Mouse (Mus musculus) forebrain, embryonic 15.5 days (tissue): Measurements from ENCODE around the gene Trim44. TPM values are rescaled to one million over a fixed set of nuclear protein-coding genes. Genes with fewer than 3 reads are reported as not detected.

ENCODE experiments used
- ATAC-seq: fragments of 200-750 bp; cut with Nextera tagmentation; replicated peaks from 2 replicates; pipeline ENCODE4 v1.8.0; 2017; ENCODE audit warnings: mild to moderate bottlenecking, moderate TSS enrichment, moderate library complexity
- H3K27ac ChIP-seq: fragments of 300-500 bp; sonication (generic); replicated peaks from 2 replicates; pipeline ENCODE4 v1.5.1; 2015; ENCODE audit warnings: mild to moderate bottlenecking, inconsistent platforms
- H3K27me3 ChIP-seq: fragments of 300-500 bp; sonication (generic); 2 replicates; pipeline ENCODE4 v1.6.1; 2015; ENCODE audit warnings: inconsistent platforms
- H3K36me3 ChIP-seq: fragments of 300-500 bp; sonication (generic); 2 replicates; pipeline ENCODE4 v1.6.1; 2015; ENCODE audit warnings: mild to moderate bottlenecking, inconsistent platforms
- H3K4me1 ChIP-seq: fragments of 300-500 bp; sonication (generic); 2 replicates; pipeline ENCODE4 v1.6.1; 2015; ENCODE audit warnings: inconsistent platforms
- H3K4me2 ChIP-seq: fragments of 300-500 bp; sonication (generic); replicated peaks from 2 replicates; pipeline ENCODE4 v1.6.1; 2015; ENCODE audit warnings: mild to moderate bottlenecking, inconsistent platforms
- H3K4me3 ChIP-seq: fragments of 300-500 bp; sonication (generic); 2 replicates; pipeline ENCODE4 v1.5.1; 2015; ENCODE audit warnings: mild to moderate bottlenecking, inconsistent platforms
- H3K9ac ChIP-seq: fragments of 300-500 bp; sonication (generic); replicated peaks from 2 replicates; pipeline ENCODE4 v1.6.1; 2015; ENCODE audit warnings: mild to moderate bottlenecking, inconsistent platforms
- H3K9me3 ChIP-seq: fragments of 300-500 bp; sonication (generic); 2 replicates; pipeline ENCODE4 v1.6.1; 2016; ENCODE audit warnings: inconsistent platforms
- WGBS: fragments of 180-500 bp; shearing (Covaris S2); methylation state at CpG from one replicate; pipeline ENCODE4 v1.1.7; 2015; ENCODE audit warnings: mixed read lengths; 5-methylcytosine and 5-hydroxymethylcytosine counted together
- polyA plus RNA-seq: library from polyadenylated mRNA; unstranded; fragments of >200 nt; fragmentation: Nextera tagmentation; extraction: Ambion mirVana; gene quantifications from 2 replicates; pipeline ENCODE4 v1.2.1, GENCODE M21; 2015

The Trim44 gene
- polyA plus RNA-seq, 1 experiment from 2014 or later = 57.1 TPM

DNA sequence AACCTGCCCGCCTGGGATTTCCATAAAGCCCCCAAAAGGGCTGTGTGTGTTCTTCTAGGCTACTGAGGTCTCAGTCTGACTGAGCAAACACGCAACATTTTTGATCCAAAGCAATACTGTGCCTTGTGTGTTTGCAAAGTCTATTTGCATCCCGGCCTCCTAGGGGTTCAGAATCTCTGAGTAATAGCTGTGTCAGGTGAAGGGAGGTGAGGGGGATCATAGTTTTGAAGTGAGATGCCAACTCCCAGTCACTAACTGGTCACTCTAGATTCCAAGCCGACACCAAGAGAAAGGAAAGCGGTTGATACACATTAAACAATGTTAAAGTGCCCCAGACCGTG, 6.3 kb downstream of the Trim44 start:
- no peaks in the 10 kb centered on the region for H3K27me3 ChIP-seq
- H3K4me1 ChIP-seq = peaks cover 35% of the 10 kb centered on the region
- peak overlapping the region; percentile 94 for H3K27ac ChIP-seq
- no peak for ATAC-seq
- H3K9me3 ChIP-seq = no peaks in the 10 kb centered on the region
- H3K4me3 ChIP-seq = peak overlapping the region; percentile 80
- no peaks in the 10 kb centered on the region for H3K36me3 ChIP-seq
- H3K4me2 ChIP-seq = peak overlapping the region; percentile 88
- WGBS = 20% methylated on average over 6 of the region's 6 CpGs
- peak overlapping the region; percentile 79 for H3K9ac ChIP-seq

DNA sequence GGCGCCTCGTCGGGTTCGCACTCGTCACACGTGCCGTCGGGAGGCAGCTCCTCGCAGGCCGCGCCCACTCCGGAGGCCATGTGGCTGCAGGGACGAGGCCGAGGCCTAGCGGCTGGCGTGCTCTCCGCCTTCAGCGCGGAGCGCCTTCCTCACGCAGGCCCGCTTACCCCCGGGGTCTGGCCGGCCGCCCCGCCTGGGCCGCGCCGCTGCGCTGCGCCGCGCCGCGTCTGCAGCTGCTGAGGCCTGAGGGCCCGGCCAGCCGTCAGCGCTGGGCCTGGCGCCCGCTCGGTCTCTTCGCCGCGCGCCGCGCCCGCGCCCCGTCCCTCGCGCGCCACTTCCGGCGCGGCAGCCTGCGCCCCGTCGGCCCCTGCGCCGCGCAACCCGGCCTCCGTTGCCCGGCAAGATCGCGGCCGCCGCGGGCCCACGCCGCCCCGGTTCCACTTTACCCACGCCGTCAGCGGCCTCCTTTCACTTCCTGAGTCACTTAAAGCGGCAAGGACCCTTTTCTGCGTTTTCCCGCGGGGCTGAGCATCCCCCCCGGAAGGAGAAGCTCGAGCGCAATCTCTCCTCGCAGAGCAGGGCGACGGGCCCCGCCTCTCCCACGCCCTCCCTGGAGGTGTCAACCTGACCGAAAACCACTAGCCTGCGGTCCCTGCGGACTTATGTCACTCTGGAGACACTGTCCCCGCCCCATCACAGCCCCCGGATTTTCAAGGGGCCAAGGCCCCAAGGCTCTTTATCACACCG, 6.8 kb downstream of the Trim44 start:
- no peaks in the 10 kb centered on the region for H3K27me3 ChIP-seq

DNA sequence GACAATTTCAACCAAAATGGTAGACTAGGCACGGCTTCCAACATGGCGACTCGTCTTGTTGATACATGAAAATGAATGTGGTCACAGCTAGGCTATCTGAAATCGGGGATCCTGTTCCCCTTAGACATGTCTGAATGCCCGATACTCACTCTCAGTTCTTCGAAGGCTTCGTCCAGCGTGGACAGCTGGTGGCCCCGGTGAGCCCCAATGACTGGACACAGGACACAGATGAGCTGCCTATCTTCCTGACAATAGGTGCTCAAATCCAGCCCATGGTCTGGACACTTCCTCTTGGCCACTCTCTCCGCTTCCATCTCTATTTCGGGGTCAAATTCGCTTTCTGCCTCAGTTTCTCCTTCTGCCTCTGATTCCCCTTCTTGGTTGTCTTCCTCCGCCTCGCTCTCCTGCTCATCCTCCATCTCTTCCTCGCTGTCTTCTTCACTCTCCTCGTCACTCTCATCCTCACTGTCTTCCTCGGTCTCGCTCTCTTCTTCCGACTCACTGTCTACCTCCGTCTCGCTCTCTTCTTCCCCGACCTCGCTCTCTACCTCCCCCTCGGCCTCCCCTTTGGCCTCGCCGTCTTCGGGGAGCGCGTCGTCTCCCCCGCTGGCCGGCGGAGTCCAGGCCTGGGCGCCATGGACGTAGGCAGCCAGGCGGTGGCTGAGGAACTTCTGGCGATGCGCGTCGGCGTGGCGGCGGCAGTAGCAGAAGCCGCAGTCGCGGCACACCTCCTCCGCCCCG, 7.6 kb downstream of the Trim44 start:
- H3K36me3 ChIP-seq = no peaks in the 10 kb centered on the region
- WGBS = 40% methylated on average over 48 of the region's 48 CpGs
- ATAC-seq = no peak

More for the DNA sequence above, 6.8 kb downstream of the Trim44 start:
- H3K4me3 ChIP-seq = peak overlapping the region; percentile 80
- H3K4me2 ChIP-seq = peak overlapping the region; percentile 88
- ATAC-seq = peak; percentile 91
- H3K36me3 ChIP-seq = no peaks in the 10 kb centered on the region
- H3K9ac ChIP-seq = peak overlapping the region; percentile 79
- H3K4me1 ChIP-seq = peaks cover 30% of the 10 kb centered on the region
- H3K27ac ChIP-seq = peak overlapping the region; percentile 94
- WGBS = under 1% methylated on average over 94 of the region's 94 CpGs
- H3K9me3 ChIP-seq = no peaks in the 10 kb centered on the region

DNA sequence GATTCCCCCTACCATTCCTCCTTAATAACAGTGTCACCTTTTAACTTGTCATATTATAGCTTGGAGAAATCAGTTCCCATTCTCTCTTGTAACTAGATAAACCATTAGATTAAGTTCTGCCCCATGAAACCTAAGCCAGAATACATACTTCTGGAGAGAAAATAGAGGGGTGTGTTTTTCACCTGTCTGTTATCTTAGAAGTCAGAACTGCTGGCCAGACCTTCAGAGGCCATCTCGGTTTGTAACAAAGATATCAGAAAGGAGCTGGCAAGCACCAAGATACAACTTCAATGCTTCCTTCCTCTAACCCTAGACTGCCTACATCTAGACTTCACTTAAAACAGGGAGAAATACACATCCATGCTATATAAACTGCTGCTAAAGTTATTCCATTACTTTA, 11.1 kb downstream of the Trim44 start:
- Histone ChIP-seq H3K27ac (no peak overlapping the region), H3K9ac (no peak overlapping the region), H3K27me3 (no peaks in the 10 kb centered on the region), H3K9me3 (no peaks in the 10 kb centered on the region), H3K4me3 (no peak overlapping the region), H3K4me2 (no peak overlapping the region), H3K4me1 (peaks cover 30% of the 10 kb centered on the region), H3K36me3 (no peaks in the 10 kb centered on the region)
- 94% methylated on average over 1 of the region's 1 CpGs for whole genome bisulfite sequencing
- ATAC-seq = no peak

More for the DNA sequence above, 7.6 kb downstream of the Trim44 start:
- Histone ChIP-seq H3K9me3 (no peaks in the 10 kb centered on the region), H3K4me1 (peaks cover 30% of the 10 kb centered on the region), H3K4me2 (peak overlapping the region; percentile 88), H3K27ac (peak overlapping the region; percentile 94), H3K27me3 (no peaks in the 10 kb centered on the region), H3K4me3 (peak overlapping the region; percentile 80), H3K9ac (peak overlapping the region; percentile 79)

DNA sequence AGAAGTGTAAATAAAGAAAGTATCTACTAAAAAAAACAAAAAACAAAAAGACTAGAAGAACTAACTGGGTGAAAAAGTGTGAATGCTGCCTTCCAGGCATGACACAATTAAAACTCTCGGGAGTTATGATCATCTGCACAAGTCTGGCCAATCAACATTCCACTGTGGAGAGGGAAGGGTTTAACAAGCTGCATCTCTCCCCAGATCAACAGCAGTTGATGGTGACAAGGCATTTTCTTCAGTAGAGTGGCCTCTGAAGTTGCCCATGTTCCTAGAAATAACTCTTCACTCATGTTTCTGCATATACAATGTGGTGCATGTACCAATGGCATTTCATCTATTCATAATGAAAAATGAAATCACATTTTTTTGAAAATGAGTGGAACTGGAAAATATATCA, 14.2 kb downstream of the Trim44 start:
- 89% methylated on average over 1 of the region's 1 CpGs for WGBS
- H3K4me1 ChIP-seq = peaks cover 10% of the 10 kb centered on the region
- no peak overlapping the region for H3K4me3 ChIP-seq
- no peaks in the 10 kb centered on the region for H3K9me3 ChIP-seq
- no peak for ATAC-seq
- H3K4me2 ChIP-seq = no peak overlapping the region
- no peak overlapping the region for H3K27ac ChIP-seq
- no peak overlapping the region for H3K9ac ChIP-seq
- no peaks in the 10 kb centered on the region for H3K27me3 ChIP-seq
- H3K36me3 ChIP-seq = no peaks in the 10 kb centered on the region

DNA sequence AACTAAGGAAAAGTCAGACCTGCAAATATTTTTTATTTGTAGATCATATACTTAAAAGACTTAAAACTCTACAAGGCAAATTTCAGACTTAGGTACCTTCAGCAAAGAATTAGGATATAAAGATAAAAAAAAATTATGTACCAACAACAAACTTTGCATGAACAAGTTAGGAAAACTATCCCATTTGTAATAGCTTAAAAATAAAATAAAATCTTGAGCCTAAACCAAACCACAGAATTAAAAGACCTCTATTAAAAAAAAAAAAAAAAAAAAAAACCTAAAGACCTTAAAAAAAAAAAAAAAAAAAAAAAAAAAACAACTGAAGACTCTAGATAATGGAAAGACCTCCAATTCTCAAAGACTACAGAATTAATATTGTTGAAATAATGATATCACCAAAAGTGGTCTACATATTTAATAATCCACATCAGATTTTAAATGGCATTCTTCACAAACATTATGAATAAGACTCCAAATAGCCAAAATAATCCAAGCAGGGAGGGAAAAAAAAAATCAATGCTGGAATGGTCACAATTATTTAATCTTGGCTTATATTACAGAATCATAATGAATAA, 22.2 kb downstream of the Trim44 start:
- Histone ChIP-seq H3K27ac (no peak overlapping the region), H3K27me3 (no peaks in the 10 kb centered on the region), H3K4me1 (peaks cover 12% of the 10 kb centered on the region), H3K9me3 (no peaks in the 10 kb centered on the region; the same call in 1 of the 2 replicates), H3K4me3 (no peak overlapping the region), H3K36me3 (0 out of 2 replicates have a peak, but pooled peaks cover 3% of the 10 kb centered on the region), H3K9ac (no peak overlapping the region), H3K4me2 (no peak overlapping the region)
- ATAC-seq = no peak

GRCm38 (mm10) chr2:102384496-102384895, 23.1 kb downstream of the Trim44 start:
- Histone ChIP-seq H3K4me3 (no peak overlapping the region), H3K36me3 (0 out of 2 replicates have a peak, but pooled peaks cover 4% of the 10 kb centered on the region), H3K27ac (no peak overlapping the region), H3K4me2 (no peak overlapping the region), H3K9ac (no peak overlapping the region), H3K4me1 (peaks cover 12% of the 10 kb centered on the region), H3K27me3 (no peaks in the 10 kb centered on the region), H3K9me3 (no peaks in the 10 kb centered on the region; the same call in 1 of the 2 replicates)
- ATAC-seq = no peak
- 38% methylated on average over 1 of the region's 1 CpGs for WGBS

DNA sequence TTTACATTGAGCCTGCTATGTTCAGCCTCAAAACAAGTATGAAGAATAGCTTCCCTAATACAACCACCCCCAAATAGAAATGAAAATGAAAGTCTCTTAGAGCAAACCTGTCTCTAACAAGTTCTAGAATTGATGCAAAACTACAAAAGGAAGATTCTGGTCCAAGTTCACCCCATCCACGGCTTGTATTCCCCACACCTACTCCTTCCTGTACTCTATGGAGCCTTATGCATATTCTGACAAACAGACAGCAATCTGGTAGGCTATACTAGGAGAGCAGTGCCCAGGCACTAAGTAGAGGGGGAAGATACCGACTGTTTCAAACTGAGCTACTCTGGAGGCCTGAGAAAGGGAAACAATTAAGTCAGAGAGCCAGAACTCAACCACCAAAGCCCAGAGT, 23.6 kb downstream of the Trim44 start:
- Histone ChIP-seq H3K36me3 (0 out of 2 replicates have a peak, but pooled peaks cover 5% of the 10 kb centered on the region), H3K27ac (no peak overlapping the region), H3K27me3 (no peaks in the 10 kb centered on the region), H3K4me3 (no peak overlapping the region), H3K4me1 (peaks cover 12% of the 10 kb centered on the region), H3K9me3 (no peaks in the 10 kb centered on the region; the same call in 1 of the 2 replicates), H3K9ac (no peak overlapping the region), H3K4me2 (no peak overlapping the region)
- ATAC-seq = no peak
- WGBS = 46% methylated on average over 2 of the region's 2 CpGs

DNA sequence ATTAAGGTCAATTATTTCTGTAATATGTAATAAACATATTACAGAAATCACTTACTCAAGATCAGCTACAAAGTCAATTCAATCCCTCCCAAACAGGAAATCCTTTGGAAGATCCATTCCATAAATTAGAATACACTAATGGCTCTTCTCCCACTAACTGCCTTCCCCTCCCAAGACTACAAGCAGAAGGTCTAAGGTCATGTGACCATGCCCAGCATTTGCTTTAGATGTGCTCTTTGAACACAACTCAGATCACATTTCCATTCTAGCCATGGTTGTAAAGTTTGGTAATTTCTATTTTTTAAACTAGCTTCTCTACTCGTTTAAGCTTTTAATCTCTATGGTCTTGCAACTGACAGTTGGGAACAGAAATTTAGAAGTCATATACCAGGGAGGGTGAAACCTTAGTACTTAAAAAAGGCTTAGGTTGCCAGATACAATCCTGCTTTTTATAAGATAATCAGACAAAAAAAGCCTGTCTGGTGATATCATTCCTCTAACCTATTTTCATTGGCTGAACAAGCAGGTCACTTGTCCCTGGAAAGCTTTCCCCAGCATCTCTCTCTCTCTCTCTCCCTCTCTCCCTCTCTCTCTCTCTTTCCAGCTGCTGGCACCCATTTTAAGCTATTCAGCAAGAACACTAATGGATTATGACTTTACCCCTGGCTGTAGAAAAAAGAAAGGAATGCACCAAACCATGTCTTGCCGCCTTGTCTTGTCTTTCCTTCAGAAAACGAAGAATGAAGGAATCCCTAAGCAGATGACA, 24.4 kb downstream of the Trim44 start:
- H3K27ac ChIP-seq = 0 out of 2 replicates have a peak overlapping the region, but pooled peaks have one; percentile 11
- ATAC-seq = no peak
- 69% methylated on average over 3 of the region's 3 CpGs for WGBS

DNA sequence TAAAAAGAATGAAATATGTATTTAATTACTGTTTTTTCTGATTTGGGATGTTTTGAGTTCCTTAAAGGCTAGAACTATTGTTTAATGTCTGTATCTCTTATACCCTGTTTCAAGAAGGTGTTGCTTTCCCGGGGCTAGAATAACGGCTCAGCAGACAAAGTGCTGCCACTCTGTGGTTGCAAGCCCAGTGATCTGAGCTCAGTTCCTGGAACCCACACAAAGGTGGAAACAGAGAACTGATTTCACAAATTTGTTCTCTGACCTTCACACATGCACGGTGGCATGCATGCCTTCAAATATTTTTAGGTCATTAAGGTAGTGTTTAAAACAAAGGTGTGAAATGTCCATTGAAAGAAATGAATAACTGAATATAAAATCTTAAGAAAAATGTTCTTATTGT, 25.1 kb downstream of the Trim44 start:
- WGBS = 77% methylated on average over 3 of the region's 3 CpGs
- ATAC-seq = no peak
- Histone ChIP-seq H3K27me3 (no peaks in the 10 kb centered on the region), H3K4me1 (peaks cover 12% of the 10 kb centered on the region), H3K9ac (no peak overlapping the region), H3K27ac (no peak overlapping the region), H3K9me3 (no peaks in the 10 kb centered on the region), H3K4me3 (no peak overlapping the region), H3K4me2 (no peak overlapping the region), H3K36me3 (0 out of 2 replicates have a peak, but pooled peaks cover 2% of the 10 kb centered on the region)

More for the DNA sequence above, 24.4 kb downstream of the Trim44 start:
- H3K9me3 ChIP-seq = no peaks in the 10 kb centered on the region; the same call in 1 of the 2 replicates
- H3K4me3 ChIP-seq = no peak overlapping the region
- 0 out of 2 replicates have a peak, but pooled peaks cover 5% of the 10 kb centered on the region for H3K36me3 ChIP-seq
- H3K4me2 ChIP-seq = no peak overlapping the region
- peaks cover 12% of the 10 kb centered on the region for H3K4me1 ChIP-seq
- no peak overlapping the region for H3K9ac ChIP-seq
- no peaks in the 10 kb centered on the region for H3K27me3 ChIP-seq

DNA sequence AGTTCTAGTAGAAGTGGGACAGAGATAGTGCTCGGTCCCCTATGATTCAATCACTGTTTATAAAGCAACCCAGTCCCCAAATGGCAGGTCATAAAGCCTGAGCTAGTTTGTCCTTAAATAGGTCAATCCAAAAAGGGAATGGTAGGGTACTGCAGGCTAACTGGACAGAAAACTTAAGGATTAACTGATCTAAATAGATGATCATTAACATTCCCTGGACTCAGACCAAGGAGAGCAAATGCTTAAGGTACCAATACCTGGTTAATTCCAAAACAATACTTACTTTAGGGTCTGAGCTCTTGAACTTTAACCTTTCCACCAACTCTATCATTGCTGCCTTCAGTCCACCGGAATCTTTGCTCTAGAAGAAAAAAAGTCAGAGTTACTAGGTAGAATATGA, 27.0 kb downstream of the Trim44 start:
- Histone ChIP-seq H3K27me3 (no peaks in the 10 kb centered on the region), H3K9me3 (no peaks in the 10 kb centered on the region), H3K36me3 (peaks cover 5% of the 10 kb centered on the region; the same call in 1 of the 2 replicates), H3K4me1 (peaks cover 12% of the 10 kb centered on the region), H3K4me3 (no peak overlapping the region), H3K4me2 (no peak overlapping the region), H3K9ac (no peak overlapping the region), H3K27ac (no peak overlapping the region)
- 96% methylated on average over 2 of the region's 2 CpGs for WGBS
- no peak for ATAC-seq
